Mouse (Mus musculus): ENCODE results near the gene Nccrp1.

Gene Nccrp1

GRCm38 (mm10) chr7:28547154-28547553, at the start of gene Nccrp1:
Gene Nccrp1, minus strand, starts transcription at chr7:28547254.
- peak; percentile 30 for DNase-seq (ENCODE audit: low spot score)

- no peak for DNase-seq (ENCODE audit: low spot score)
Measured at GRCm38 (mm10) chr7:28595751-28596435, 48.8 kb upstream of the Nccrp1 start.

- DNase-seq (ENCODE audit: low spot score) = peak; percentile 51
Measured at GRCm38 (mm10) chr7:28593206-28594111, 46.4 kb upstream of the Nccrp1 start.

GRCm38 (mm10) chr7:28591862-28592261, 44.8 kb upstream of the Nccrp1 start:
- no peak for DNase-seq (ENCODE audit: low spot score)

- no peak for DNase-seq (ENCODE audit: low spot score)
Measured at GRCm38 (mm10) chr7:28587644-28588043, 40.6 kb upstream of the Nccrp1 start.

GRCm38 (mm10) chr7:28586663-28587411, 39.8 kb upstream of the Nccrp1 start:
- no peak for DNase-seq (ENCODE audit: low spot score)

- DNase-seq (ENCODE audit: low spot score) = no peak
Measured at GRCm38 (mm10) chr7:28585001-28585400, 37.9 kb upstream of the Nccrp1 start.

GRCm38 (mm10) chr7:28584468-28584867, 37.4 kb upstream of the Nccrp1 start:
- no peak for DNase-seq (ENCODE audit: low spot score)

GRCm38 (mm10) chr7:28583570-28584344, 36.7 kb upstream of the Nccrp1 start:
- DNase-seq (ENCODE audit: low spot score) = no peak

- no peak for DNase-seq (ENCODE audit: low spot score)
Measured at GRCm38 (mm10) chr7:28582841-28583240, 35.8 kb upstream of the Nccrp1 start.

- no peak for DNase-seq (ENCODE audit: low spot score)
Measured at GRCm38 (mm10) chr7:28581721-28582120, 34.7 kb upstream of the Nccrp1 start.

- no peak for DNase-seq (ENCODE audit: low spot score)
Measured at GRCm38 (mm10) chr7:28579826-28580225, 32.8 kb upstream of the Nccrp1 start.

GRCm38 (mm10) chr7:28578543-28579053, 31.5 kb upstream of the Nccrp1 start:
- DNase-seq (ENCODE audit: low spot score) = no peak

GRCm38 (mm10) chr7:28577826-28578542, 30.9 kb upstream of the Nccrp1 start:
- no peak for DNase-seq (ENCODE audit: low spot score)

GRCm38 (mm10) chr7:28576271-28576914, 29.3 kb upstream of the Nccrp1 start:
- DNase-seq (ENCODE audit: low spot score) = no peak

GRCm38 (mm10) chr7:28575597-28575996, 28.5 kb upstream of the Nccrp1 start:
- DNase-seq (ENCODE audit: low spot score) = no peak

GRCm38 (mm10) chr7:28573236-28573635, 26.2 kb upstream of the Nccrp1 start:
- DNase-seq (ENCODE audit: low spot score) = no peak

GRCm38 (mm10) chr7:28572689-28573088, 25.6 kb upstream of the Nccrp1 start:
- no peak for DNase-seq (ENCODE audit: low spot score)

- no peak for DNase-seq (ENCODE audit: low spot score)
Measured at GRCm38 (mm10) chr7:28570982-28571682, 24.1 kb upstream of the Nccrp1 start.

Data from retina, embryonic 14.5 days (tissue).